Mouse (Mus musculus) forebrain, embryonic 14.5 days (tissue): ENCODE results near the gene Mical3. TPM values are rescaled to one million over a fixed set of nuclear protein-coding genes. Genes with fewer than 3 reads are reported as not detected.

Experiments
- ATAC-seq: fragments of 200-750 bp; cut with Nextera tagmentation; 2 replicates; pipeline ENCODE4 v1.8.0; 2017; ENCODE audit warnings: mild to moderate bottlenecking, moderate library complexity
- DNase-seq: peaks from one replicate; pipeline ENCODE4 v3.0.0-alpha.2; 2015; ENCODE audit warnings: low spot score
- H3K27ac ChIP-seq: fragments of 300-500 bp; sonication (generic); 2 replicates; pipeline ENCODE4 v1.5.1; 2014; ENCODE audit warnings: low read depth, mild to moderate bottlenecking, control low read depth, low read length, moderate library complexity
- H3K27me3 ChIP-seq: fragments of 300-500 bp; sonication (generic); replicated peaks from 2 replicates; pipeline ENCODE4 v1.6.1; 2014; ENCODE audit warnings: low read length, control low read depth, mixed read lengths; ENCODE audit not compliant: control insufficient read depth, insufficient read depth
- H3K36me3 ChIP-seq: fragments of 300-500 bp; sonication (generic); 2 replicates; pipeline ENCODE4 v1.6.1; 2014; ENCODE audit warnings: low read length, control low read depth; ENCODE audit not compliant: control insufficient read depth, insufficient read depth
- H3K4me1 ChIP-seq: fragments of 300-500 bp; sonication (generic); 2 replicates; pipeline ENCODE4 v1.6.1; 2014; ENCODE audit warnings: antibody characterized with exemption, low read length, control low read depth; ENCODE audit not compliant: control insufficient read depth, insufficient read depth
- H3K4me2 ChIP-seq: fragments of 300-500 bp; sonication (generic); 2 replicates; pipeline ENCODE4 v1.6.1; 2014; ENCODE audit warnings: mild to moderate bottlenecking, control low read depth, low read length
- H3K4me3 ChIP-seq: fragments of 300-500 bp; sonication (generic); 2 replicates; pipeline ENCODE4 v1.5.1; 2014; ENCODE audit warnings: low read depth, low read length, control low read depth
- H3K9ac ChIP-seq: fragments of 300-500 bp; sonication (generic); 2 replicates; pipeline ENCODE4 v1.6.1; 2014; ENCODE audit warnings: mild to moderate bottlenecking, low read length, control low read depth, moderate library complexity
- H3K9me3 ChIP-seq: fragments of 300-500 bp; sonication (generic); replicated peaks from 2 replicates; pipeline ENCODE4 v1.6.1; 2016; ENCODE audit warnings: low read length, control low read depth, mixed read lengths; ENCODE audit not compliant: control insufficient read depth
- WGBS: fragments of 180-500 bp; shearing (Covaris S2); extraction: QIAGEN DNeasy Blood & Tissue Kit; methylation state at CpG from one replicate; pipeline ENCODE4 v1.1.7; 2014; 5-methylcytosine and 5-hydroxymethylcytosine counted together
- polyA plus RNA-seq: library from polyadenylated mRNA; unstranded; fragments of >200 nt; fragmentation: Nextera tagmentation; extraction: Ambion mirVana; gene quantifications from 2 replicates; pipeline ENCODE4 v1.2.1, GENCODE M21; 2014

The Mical3 gene
- polyA plus RNA-seq, 1 experiment from 2014 or later = 19.4 TPM

DNA sequence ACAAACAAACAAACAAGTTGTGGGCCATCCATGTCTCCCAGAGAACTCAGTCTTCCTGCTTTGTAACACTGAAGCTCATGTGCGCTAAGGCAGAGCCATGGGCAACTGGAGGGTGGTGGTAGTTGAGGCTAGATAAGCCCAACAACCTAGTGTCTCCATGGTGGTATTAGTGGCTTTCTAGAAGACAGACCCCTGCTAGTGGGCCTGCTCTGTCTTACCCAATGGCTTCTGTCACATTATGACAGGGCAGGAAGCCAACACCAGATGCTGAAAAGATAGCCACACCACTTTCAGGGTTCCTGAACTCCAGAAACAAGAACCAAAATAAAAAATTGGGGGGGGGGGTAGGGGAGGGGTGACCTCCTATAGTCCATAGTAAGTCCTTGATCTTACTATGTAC is 55.0 kb downstream of the Mical3 start:
- DNase-seq (no peak), ATAC-seq (no peak)
- no peaks in the 10 kb centered on the region for H3K9me3 ChIP-seq
- no peaks in the 10 kb centered on the region for H3K36me3 ChIP-seq
- H3K9ac ChIP-seq = no peak overlapping the region
- no peak overlapping the region for H3K27ac ChIP-seq
- no peaks in the 10 kb centered on the region for H3K4me1 ChIP-seq
- WGBS = 93% methylated on average over 1 of the region's 1 CpGs
- no peak overlapping the region for H3K4me3 ChIP-seq
- no peaks in the 10 kb centered on the region for H3K27me3 ChIP-seq
- H3K4me2 ChIP-seq = no peak overlapping the region

DNA sequence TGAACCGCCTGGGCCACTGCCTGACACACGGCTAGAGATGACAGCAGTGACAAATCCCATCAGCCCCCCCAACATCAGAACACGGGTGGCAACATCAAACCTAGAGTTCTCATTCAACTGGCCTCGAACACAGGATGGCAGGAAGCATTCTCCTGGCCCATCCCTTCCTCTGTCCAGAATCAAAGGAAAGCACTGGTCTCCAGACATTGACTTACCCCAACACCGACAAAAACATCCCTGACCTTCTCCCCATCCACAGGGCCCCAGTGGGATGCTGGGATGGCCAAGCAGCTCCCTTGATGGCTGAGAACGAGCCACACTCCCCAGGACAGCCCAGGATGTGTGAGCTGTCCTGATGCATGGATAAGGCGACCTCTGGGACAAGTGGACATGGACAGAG is 57.5 kb downstream of the Mical3 start:
- no peaks in the 10 kb centered on the region for H3K27me3 ChIP-seq
- no peak overlapping the region for H3K9ac ChIP-seq
- peaks cover 2% of the 10 kb centered on the region; the same call in 1 of the 2 replicates for H3K4me1 ChIP-seq
- WGBS = 89% methylated on average over 7 of the region's 7 CpGs
- H3K4me2 ChIP-seq = no peak overlapping the region
- no peak overlapping the region for H3K4me3 ChIP-seq
- no peaks in the 10 kb centered on the region for H3K9me3 ChIP-seq
- no peak for DNase-seq
- ATAC-seq = no peak
- H3K27ac ChIP-seq = no peak overlapping the region
- no peaks in the 10 kb centered on the region for H3K36me3 ChIP-seq

DNA sequence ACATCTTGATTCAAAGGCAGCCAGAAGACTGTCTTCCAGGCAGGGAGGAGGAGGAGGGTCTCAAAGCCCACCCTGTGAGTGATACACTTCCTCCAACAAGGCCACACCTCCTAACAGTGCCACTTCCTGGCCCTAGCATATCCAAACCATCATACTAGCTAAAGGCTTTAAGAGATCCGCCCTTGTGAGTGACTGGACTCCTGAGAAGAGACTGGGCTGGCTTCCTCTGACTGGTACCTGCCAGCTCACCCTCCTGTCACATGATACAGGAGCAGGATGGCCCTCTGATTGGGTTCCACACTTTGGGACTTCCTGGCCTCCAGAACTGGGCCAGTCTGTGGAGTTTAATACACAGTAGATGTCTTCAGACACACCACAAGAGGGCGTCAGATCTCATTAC is 58.2 kb downstream of the Mical3 start:
- DNase-seq (no peak), ATAC-seq (no peak)
- peaks cover 2% of the 10 kb centered on the region; the same call in 1 of the 2 replicates for H3K4me1 ChIP-seq
- H3K9ac ChIP-seq = no peak overlapping the region
- H3K4me3 ChIP-seq = no peak overlapping the region
- WGBS = 73% methylated on average over 2 of the region's 2 CpGs
- no peak overlapping the region for H3K4me2 ChIP-seq
- no peak overlapping the region for H3K27ac ChIP-seq
- H3K36me3 ChIP-seq = no peaks in the 10 kb centered on the region
- H3K27me3 ChIP-seq = no peaks in the 10 kb centered on the region
- H3K9me3 ChIP-seq = no peaks in the 10 kb centered on the region

DNA sequence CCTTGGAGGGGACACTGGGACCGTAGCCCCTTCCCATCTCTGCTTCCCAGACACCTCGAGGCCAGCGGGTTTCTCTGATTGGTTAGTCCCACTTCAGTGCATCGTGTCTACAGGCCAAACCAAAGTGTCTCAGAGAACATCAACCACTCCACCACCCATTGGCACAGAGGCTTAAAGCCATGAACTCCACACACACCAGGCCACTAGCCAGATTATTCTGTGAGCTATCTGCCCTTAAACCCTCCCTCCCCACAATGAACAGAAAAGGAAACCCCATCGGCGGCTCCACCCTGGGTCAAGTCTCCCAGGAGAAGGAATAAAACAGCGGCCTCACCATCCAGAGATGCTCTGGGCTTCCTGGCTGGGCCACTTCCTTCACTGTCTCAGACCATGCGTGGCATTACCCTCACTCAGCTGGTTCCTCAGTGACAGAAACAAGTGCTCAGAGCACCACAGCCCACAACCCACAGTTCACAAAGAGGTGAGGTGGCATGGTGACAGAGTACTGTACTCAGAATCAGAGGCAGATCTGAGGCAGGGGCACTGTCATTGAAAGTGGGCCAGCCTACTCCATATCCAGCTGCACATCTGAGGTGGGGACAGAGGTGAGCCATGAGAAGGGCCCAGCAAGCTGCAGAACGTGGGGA is 60.1 kb downstream of the Mical3 start:
- peaks cover 8% of the 10 kb centered on the region for H3K4me1 ChIP-seq
- H3K4me3 ChIP-seq = no peak overlapping the region
- H3K9me3 ChIP-seq = no peaks in the 10 kb centered on the region
- no peak overlapping the region for H3K27ac ChIP-seq
- H3K9ac ChIP-seq = no peak overlapping the region
- no peaks in the 10 kb centered on the region for H3K36me3 ChIP-seq
- DNase-seq (no peak), ATAC-seq (no peak)
- no peaks in the 10 kb centered on the region for H3K27me3 ChIP-seq
- 84% methylated on average over 9 of the region's 9 CpGs for WGBS
- no peak overlapping the region for H3K4me2 ChIP-seq

DNA sequence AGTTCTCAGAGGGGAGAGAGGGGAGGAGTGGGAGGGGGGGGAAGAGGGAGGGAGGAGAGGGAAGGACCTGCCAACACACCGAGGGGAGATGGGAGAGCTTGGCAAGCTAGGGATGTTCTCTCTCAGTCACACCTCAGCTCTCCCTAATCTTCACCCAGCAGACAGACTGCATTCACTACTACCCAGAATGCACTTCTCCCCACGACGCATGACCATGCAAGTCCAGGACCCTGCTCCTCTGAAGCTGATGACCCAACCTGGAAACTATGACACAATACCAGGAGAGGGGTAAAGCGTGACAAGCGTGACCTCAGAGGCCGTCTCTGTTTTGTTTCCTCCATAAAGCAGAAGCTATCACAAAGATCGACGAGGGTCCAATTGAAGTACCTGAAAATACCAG is 61.6 kb downstream of the Mical3 start:
- DNase-seq (no peak), ATAC-seq (no peak)
- Histone ChIP-seq H3K4me1 (peaks cover 14% of the 10 kb centered on the region), H3K4me3 (no peak overlapping the region), H3K9me3 (no peaks in the 10 kb centered on the region), H3K9ac (no peak overlapping the region), H3K36me3 (no peaks in the 10 kb centered on the region), H3K27me3 (no peaks in the 10 kb centered on the region), H3K4me2 (no peak overlapping the region), H3K27ac (no peak overlapping the region)
- 80% methylated on average over 8 of the region's 8 CpGs for WGBS

DNA sequence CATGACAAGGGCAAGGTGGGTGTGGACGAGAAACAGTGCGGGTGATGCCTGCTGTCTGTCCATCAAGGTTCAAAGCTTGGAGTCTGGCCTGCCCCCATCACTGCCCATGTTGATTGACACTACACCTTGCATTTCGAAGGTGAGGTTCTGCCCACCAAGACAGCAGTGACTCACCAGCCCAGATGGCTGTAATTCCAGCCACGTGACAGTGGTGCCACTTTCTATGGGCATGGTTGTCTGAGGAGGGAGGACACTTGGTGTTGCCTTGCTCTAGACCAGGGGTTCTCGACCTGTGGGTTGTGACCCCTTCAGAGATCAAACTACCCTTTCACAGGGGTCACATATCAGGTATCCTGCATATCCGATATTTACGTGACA is 62.7 kb downstream of the Mical3 start:
- 92% methylated on average over 7 of the region's 7 CpGs for WGBS
- Histone ChIP-seq H3K9me3 (no peaks in the 10 kb centered on the region), H3K4me3 (no peak overlapping the region), H3K27ac (no peak overlapping the region), H3K36me3 (no peaks in the 10 kb centered on the region), H3K4me2 (no peak overlapping the region), H3K9ac (no peak overlapping the region), H3K4me1 (peaks cover 14% of the 10 kb centered on the region), H3K27me3 (no peaks in the 10 kb centered on the region)
- ATAC-seq (no peak), DNase-seq (no peak)

DNA sequence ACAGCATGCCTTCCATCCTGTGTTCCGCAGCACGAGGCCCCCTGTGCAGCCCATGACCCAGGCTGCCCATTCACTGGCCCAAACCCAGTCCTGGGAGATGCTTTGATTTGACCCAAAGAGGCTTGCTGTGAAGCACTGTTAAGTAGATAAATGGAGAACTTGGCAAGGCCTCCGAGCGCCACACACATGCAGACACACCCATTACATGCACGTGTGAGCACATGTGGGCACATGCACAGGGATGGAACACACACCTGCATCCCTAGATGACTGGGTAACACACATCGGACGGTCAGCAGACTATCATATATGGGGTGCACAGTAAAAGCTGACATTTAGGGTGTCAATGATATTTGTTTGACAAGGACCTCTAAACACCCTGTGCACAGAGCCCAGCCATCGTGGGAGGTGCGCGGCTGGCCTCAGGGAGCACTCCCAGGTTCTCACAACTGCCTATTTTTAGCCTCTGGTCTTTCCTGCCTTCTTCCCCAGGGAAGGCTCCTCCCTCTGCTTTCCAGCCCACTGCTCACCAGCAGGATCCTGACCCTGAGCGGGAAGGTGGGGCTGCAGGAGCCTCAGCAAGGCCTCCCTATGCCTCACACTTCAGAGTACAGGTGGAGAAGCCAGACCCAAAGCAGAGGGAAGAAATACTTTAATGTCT is 63.2 kb downstream of the Mical3 start:
- Histone ChIP-seq H3K36me3 (no peaks in the 10 kb centered on the region), H3K4me2 (no peak overlapping the region), H3K27ac (no peak overlapping the region), H3K4me3 (no peak overlapping the region), H3K27me3 (no peaks in the 10 kb centered on the region), H3K9me3 (no peaks in the 10 kb centered on the region), H3K9ac (no peak overlapping the region), H3K4me1 (peaks cover 14% of the 10 kb centered on the region)
- 68% methylated on average over 11 of the region's 11 CpGs for WGBS
- no peak for DNase-seq
- ATAC-seq = no peak

DNA sequence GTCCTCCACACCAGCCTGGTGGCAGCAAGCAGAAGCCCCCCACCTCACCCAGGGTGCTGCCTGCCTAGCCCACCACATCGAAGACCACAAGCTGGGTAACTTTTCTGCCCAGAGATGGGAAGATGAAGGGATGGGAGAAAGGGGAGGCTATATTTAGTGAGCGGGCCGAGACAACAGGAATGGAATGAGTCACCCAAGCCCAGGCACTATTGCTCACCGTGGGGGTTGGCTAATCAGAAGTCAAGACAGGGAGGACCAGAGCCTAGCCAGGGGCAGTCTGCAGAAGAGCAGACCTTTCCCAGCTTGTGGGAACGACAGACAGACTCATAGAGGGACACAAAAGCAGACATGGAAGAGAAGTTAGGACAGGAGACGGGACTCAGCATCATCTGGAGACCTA is 64.0 kb downstream of the Mical3 start:
- no peak for ATAC-seq
- Histone ChIP-seq H3K4me3 (no peak overlapping the region), H3K27ac (no peak overlapping the region), H3K9ac (no peak overlapping the region), H3K27me3 (no peaks in the 10 kb centered on the region), H3K4me1 (peaks cover 14% of the 10 kb centered on the region), H3K4me2 (no peak overlapping the region), H3K36me3 (no peaks in the 10 kb centered on the region), H3K9me3 (no peaks in the 10 kb centered on the region)
- DNase-seq = no peak
- WGBS = 57% methylated on average over 6 of the region's 6 CpGs

DNA sequence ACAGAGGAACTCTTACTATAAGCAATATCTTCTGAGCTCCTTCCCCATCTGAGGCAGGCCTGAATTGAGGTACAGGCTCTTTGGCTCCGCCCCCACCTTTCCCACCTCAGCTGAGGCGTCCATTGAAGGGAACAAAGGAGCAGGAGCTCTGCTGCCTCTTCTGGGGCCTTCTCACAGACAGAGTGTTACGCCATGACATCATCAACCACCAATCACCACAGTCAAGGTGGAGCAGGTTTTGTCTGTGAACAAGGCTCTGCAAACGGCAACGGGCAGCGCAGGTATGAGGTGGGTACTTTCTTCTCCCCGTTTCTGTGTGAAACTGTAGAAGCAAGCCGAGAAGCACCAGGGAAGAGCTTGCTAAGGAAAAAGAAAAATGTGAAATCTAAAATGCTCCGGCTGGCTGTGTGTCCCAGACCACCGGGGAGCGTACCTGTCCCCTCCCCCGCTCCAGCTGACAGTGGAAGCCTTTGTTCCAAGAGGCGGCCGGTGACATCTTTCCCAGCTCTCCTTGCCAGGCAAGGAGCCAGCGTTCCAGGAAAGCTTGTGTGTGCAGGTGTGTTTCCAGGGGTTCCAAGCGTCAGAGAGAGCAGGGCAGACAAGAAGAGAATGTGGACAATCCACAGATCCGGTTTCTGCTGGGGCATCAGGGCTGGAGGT is 66.3 kb downstream of the Mical3 start:
- Histone ChIP-seq H3K9me3 (no peaks in the 10 kb centered on the region), H3K4me1 (peaks cover 12% of the 10 kb centered on the region; the same call in 1 of the 2 replicates), H3K9ac (peak overlapping the region; percentile 61), H3K4me2 (peak overlapping the region; percentile 33), H3K36me3 (no peaks in the 10 kb centered on the region), H3K27ac (peak overlapping the region; percentile 88), H3K27me3 (no peaks in the 10 kb centered on the region), H3K4me3 (no peak overlapping the region)
- WGBS = 16% methylated on average over 16 of the region's 17 CpGs
- DNase-seq (peak; percentile 82), ATAC-seq (peak; percentile 85)
